Comparison of ENCODE assay signal across 8 mouse cellular contexts in genomic region chr10:111099812-111100464, GRCm38 (mm10).
A peak's percentile ranks its signal among the peaks of the same experiment; 100 is the strongest.
DNase-seq lines count a peak whose midpoint lies in the region; ATAC-seq and TF ChIP-seq lines count a peak whose summit lies in the region.

No protein-coding gene starts in this region.

- peak; percentile 88 for TF ChIP-seq CTCF in liver, postnatal 0 days (IDR thresholded peaks at IDR 0.05; ENCODE audit: low read depth)

- peak; percentile 84 for DNase-seq in CD4-positive, CD25-positive, alpha-beta regulatory T cell, adult 2 months (ENCODE audit: low read depth, low spot score)
- DNase-seq in adrenal gland, postnatal 36 days, result peak; percentile 76 to 81
- peak; percentile 86 for DNase-seq in embryonic facial prominence, embryonic 11.5 days (ENCODE audit: low spot score)
- DNase-seq in heart, embryonic 10.5 days (ENCODE audit: low spot score), result no peak
- DNase-seq in liver, postnatal 0 days, result peak; percentile 69
- DNase-seq in thymus, postnatal 0 days (ENCODE audit: low spot score), result peak; percentile 78

- no peaks in the 10 kb centered on the region for H3K9me3 ChIP-seq in embryonic facial prominence, embryonic 11.5 days (replicated peaks; ENCODE audit: control insufficient read depth, low read length)
- H3K9me3 ChIP-seq in heart, embryonic 10.5 days, result no peaks in the 10 kb centered on the region
- H3K9me3 ChIP-seq in kidney, embryonic 16.5 days (ENCODE audit: low read length), result no peaks in the 10 kb centered on the region
- no peaks in the 10 kb centered on the region for H3K9me3 ChIP-seq in liver, postnatal 0 days (ENCODE audit: low read length)

- no peaks in the 10 kb centered on the region for H3K27me3 ChIP-seq in embryonic facial prominence, embryonic 11.5 days (ENCODE audit: control insufficient read depth, insufficient read depth, low read length)
- no peaks in the 10 kb centered on the region for H3K27me3 ChIP-seq in heart, embryonic 10.5 days (ENCODE audit: insufficient read depth, poor library complexity, severe bottlenecking)
- H3K27me3 ChIP-seq in kidney, embryonic 16.5 days (ENCODE audit: insufficient read depth, low read length), result no peaks in the 10 kb centered on the region
- no peaks in the 10 kb centered on the region for H3K27me3 ChIP-seq in liver, postnatal 0 days (ENCODE audit: insufficient read depth, low read length)

- H3K9ac ChIP-seq in embryonic facial prominence, embryonic 11.5 days (replicated peaks; ENCODE audit: low read length), result no peak overlapping the region
- no peak overlapping the region for H3K9ac ChIP-seq in kidney, embryonic 16.5 days (replicated peaks; ENCODE audit: low read length)
- no peak overlapping the region for H3K9ac ChIP-seq in liver, postnatal 0 days (replicated peaks)

- WGBS in embryonic facial prominence, embryonic 11.5 days, result 49% methylated on average over 7 of the region's 7 CpGs
- WGBS in heart, embryonic 10.5 days, result 44% methylated on average over 7 of the region's 7 CpGs
- 39% methylated on average over 7 of the region's 7 CpGs for WGBS in kidney, embryonic 16.5 days
- WGBS in liver, postnatal 0 days (ENCODE audit: insufficient replicate concordance), result 44% methylated on average over 7 of the region's 7 CpGs

- no peak overlapping the region for H3K27ac ChIP-seq in embryonic facial prominence, embryonic 11.5 days (replicated peaks; ENCODE audit: low read depth, low read length)
- peak overlapping the region; percentile 76 for H3K27ac ChIP-seq in heart, embryonic 10.5 days
- H3K27ac ChIP-seq in kidney, embryonic 16.5 days (ENCODE audit: low read length), result no peak overlapping the region
- H3K27ac ChIP-seq in liver, postnatal 0 days (ENCODE audit: low read depth), result no peak overlapping the region

- H3K4me2 ChIP-seq in embryonic facial prominence, embryonic 11.5 days (ENCODE audit: low read depth, low read length), result no peak overlapping the region
- H3K4me2 ChIP-seq in kidney, embryonic 16.5 days (replicated peaks; ENCODE audit: low read depth, low read length), result no peak overlapping the region
- H3K4me2 ChIP-seq in liver, postnatal 0 days (ENCODE audit: low read depth, low read length), result no peak overlapping the region

- TF ChIP-seq EP300 in liver, postnatal 0 days (IDR thresholded peaks at IDR 0.05; ENCODE audit: low read depth), result no peak

- no peak overlapping the region for H3K4me3 ChIP-seq in embryonic facial prominence, embryonic 11.5 days (ENCODE audit: low read depth, low read length)
- no peak overlapping the region for H3K4me3 ChIP-seq in heart, embryonic 10.5 days
- no peak overlapping the region for H3K4me3 ChIP-seq in kidney, embryonic 16.5 days (ENCODE audit: low read length)
- no peak overlapping the region for H3K4me3 ChIP-seq in liver, postnatal 0 days (ENCODE audit: low read depth, low read length)

- no peaks in the 10 kb centered on the region for H3K4me1 ChIP-seq in embryonic facial prominence, embryonic 11.5 days (ENCODE audit: control insufficient read depth, insufficient read depth, low read length)
- peaks cover 24% of the 10 kb centered on the region for H3K4me1 ChIP-seq in heart, embryonic 10.5 days
- H3K4me1 ChIP-seq in kidney, embryonic 16.5 days (ENCODE audit: insufficient read depth, low read length), result no peaks in the 10 kb centered on the region
- H3K4me1 ChIP-seq in liver, postnatal 0 days (ENCODE audit: insufficient read depth), result no peaks in the 10 kb centered on the region

- H3K36me3 ChIP-seq in embryonic facial prominence, embryonic 11.5 days (replicated peaks; ENCODE audit: control insufficient read depth, insufficient read depth, low read depth, low read length), result no peaks in the 10 kb centered on the region
- H3K36me3 ChIP-seq in heart, embryonic 10.5 days, result no peaks in the 10 kb centered on the region
- H3K36me3 ChIP-seq in kidney, embryonic 16.5 days (ENCODE audit: insufficient read depth, low read length), result no peaks in the 10 kb centered on the region
- H3K36me3 ChIP-seq in liver, postnatal 0 days (replicated peaks; ENCODE audit: insufficient read depth, low read length), result no peaks in the 10 kb centered on the region

- ATAC-seq in embryonic facial prominence, embryonic 11.5 days (replicated peaks; ENCODE audit: insufficient number of reproducible peaks, low FRiP score, low TSS enrichment, low read depth), result peak; percentile 37; the same call in 1 of the 2 replicates
- 0 out of 2 replicates have a peak, but pooled peaks have one; percentile 40 for ATAC-seq in kidney, embryonic 16.5 days (ENCODE audit: low FRiP score, low TSS enrichment)
- ATAC-seq in liver, postnatal 0 days, result no peak
- peak; percentile 58 for ATAC-seq in neutrophil, adult 5-6 weeks (ENCODE audit: extremely low read depth, insufficient number of reproducible peaks, low FRiP score, poor library complexity, severe bottlenecking)
